Mouse (Mus musculus) brain, adult 2 months (tissue): ENCODE measurements at regions not wholly inside any gene's neighbourhood (a gene's known extent, or its start where the extent isn't known, plus 50 kb on each side); places are given as distances from the start of the nearest gene placed in this dataset.
A peak's percentile ranks its signal among the peaks of the same experiment; 100 is the strongest.

ENCODE experiments used
- DNase-seq: peaks from one replicate; pipeline ENCODE4 v3.0.0; 2011; ENCODE audit warnings: low read depth, low spot score

DNA sequence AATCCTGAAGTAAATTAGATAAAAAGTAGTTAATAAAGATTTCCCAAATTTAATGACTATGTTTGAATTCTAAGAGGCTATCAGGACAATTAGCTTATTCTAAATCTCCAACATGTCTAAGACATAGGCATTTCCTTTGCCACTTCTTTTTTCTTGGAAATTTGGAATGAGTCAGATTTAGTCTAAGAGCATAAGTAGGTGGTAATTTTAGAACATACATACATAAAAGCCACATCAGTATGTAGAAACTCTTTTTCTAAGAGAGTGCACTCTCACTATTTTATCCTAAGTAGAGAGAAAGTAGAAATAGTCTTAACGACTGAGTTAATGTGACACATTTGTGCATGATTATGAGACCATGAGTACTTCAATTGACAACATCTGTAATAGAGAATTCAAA lies 802.4 kb upstream of the Ncam2 start:
- peak; percentile 27 for DNase-seq

DNA sequence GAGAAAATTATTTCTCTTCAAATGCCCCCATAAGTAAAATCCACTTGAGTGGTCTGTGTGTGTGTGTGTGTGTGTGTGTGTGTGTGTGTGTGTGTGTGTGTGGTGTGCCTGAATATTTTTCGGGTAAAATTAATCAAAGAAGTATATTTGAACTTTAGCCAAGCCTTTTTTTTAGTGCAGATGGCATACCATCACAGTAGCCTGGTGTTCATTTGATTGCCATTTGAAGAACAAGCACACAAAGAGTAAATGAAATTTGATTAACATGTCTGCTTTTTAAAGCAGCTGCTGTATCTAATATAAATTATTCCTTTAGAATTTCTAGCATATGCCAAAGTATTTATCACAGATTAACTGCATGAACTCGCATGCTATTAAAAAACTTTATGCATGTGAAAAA lies 796.1 kb upstream of the Ncam2 start:
- DNase-seq = no peak

GRCm38 (mm10) chr16:80408621-80409020 lies 791.9 kb upstream of the Ncam2 start:
- no peak for DNase-seq
